Mouse (Mus musculus) heart, adult 2 months (tissue): ENCODE measurements around the gene Tmod4.

Experiments
- CTCF ChIP-seq: fragments of 200-600 bp; IDR thresholded peaks from 2 replicates; pipeline ENCODE4 v1.8.1; 2022; ENCODE audit warnings: antibody characterized with exemption, mild to moderate bottlenecking, moderate library complexity
- EP300 ChIP-seq: fragments of 200-500 bp; IDR thresholded peaks from 2 replicates; pipeline ENCODE4 v1.6.1; 2011; ENCODE audit warnings: low read depth, low read length, control low read depth; ENCODE audit not compliant: insufficient read depth
- POLR2A ChIP-seq: fragments of 200-500 bp; IDR thresholded peaks from 2 replicates; pipeline ENCODE4 v1.6.1; 2011; ENCODE audit warnings: mild to moderate bottlenecking, low read depth, low read length, control low read depth; ENCODE audit not compliant: insufficient read depth

DNA sequence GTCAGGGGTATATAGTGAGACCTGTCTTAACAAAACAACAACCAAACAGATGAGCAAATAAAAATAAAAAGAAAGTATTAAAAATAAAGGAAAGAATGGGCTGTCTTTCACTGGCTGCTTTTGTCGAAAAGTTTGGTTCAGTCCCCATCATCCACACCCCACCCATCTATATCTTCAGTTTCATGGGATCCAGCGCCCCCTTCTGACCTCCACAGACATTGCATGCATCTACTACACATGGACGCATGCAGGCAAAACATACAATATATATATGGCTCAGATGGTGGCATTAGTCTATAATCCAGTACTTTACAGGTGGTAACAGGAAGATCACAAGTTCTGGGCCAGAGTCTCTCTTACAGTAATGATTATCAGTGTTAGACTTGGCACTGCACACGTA, 29.6 kb downstream of the Tmod4 start:
- TF ChIP-seq EP300 (no peak), CTCF (peak; percentile 70), POLR2A (no peak)
